Mouse (Mus musculus) hindbrain, embryonic 16.5 days (tissue): ENCODE measurements at regions not wholly inside any gene's neighbourhood (a gene's known extent, or its start where the extent isn't known, plus 50 kb on each side); places are given as distances from the start of the nearest gene placed in this dataset.

Experiments used
- ATAC-seq: fragments of 200-750 bp; cut with Nextera tagmentation; 2 replicates; pipeline ENCODE4 v1.8.0; 2017; ENCODE audit warnings: moderate TSS enrichment, moderate library complexity
- H3K27ac ChIP-seq: fragments of 300-500 bp; sonication (generic); 2 replicates; pipeline ENCODE4 v1.5.1; 2014; ENCODE audit warnings: low read depth, mild to moderate bottlenecking, control low read depth, low read length, moderate library complexity
- H3K27me3 ChIP-seq: fragments of 300-500 bp; sonication (generic); replicated peaks from 2 replicates; pipeline ENCODE4 v1.6.1; 2014; ENCODE audit warnings: low read length; ENCODE audit not compliant: control insufficient read depth, insufficient read depth
- H3K36me3 ChIP-seq: fragments of 300-500 bp; sonication (generic); 2 replicates; pipeline ENCODE4 v1.6.1; 2014; ENCODE audit warnings: mild to moderate bottlenecking, low read length, moderate library complexity, mixed read lengths; ENCODE audit not compliant: control insufficient read depth, insufficient read depth
- H3K4me1 ChIP-seq: fragments of 300-500 bp; sonication (generic); 2 replicates; pipeline ENCODE4 v1.6.1; 2014; ENCODE audit warnings: low read depth, low read length; ENCODE audit not compliant: control insufficient read depth, insufficient read depth
- H3K4me2 ChIP-seq: fragments of 300-500 bp; sonication (generic); 2 replicates; pipeline ENCODE4 v1.6.1; 2014; ENCODE audit warnings: mild to moderate bottlenecking, low read length, control low read depth, moderate library complexity
- H3K4me3 ChIP-seq: fragments of 300-500 bp; sonication (generic); 2 replicates; pipeline ENCODE4 v1.5.1; 2014; ENCODE audit warnings: mild to moderate bottlenecking, low read length, control low read depth, moderate library complexity
- H3K9ac ChIP-seq: fragments of 300-500 bp; sonication (generic); 2 replicates; pipeline ENCODE4 v1.6.1; 2014; ENCODE audit warnings: low read depth, mild to moderate bottlenecking, control low read depth, low read length, moderate library complexity
- H3K9me3 ChIP-seq: fragments of 300-500 bp; sonication (generic); 2 replicates; pipeline ENCODE4 v1.6.1; 2014; ENCODE audit warnings: mild to moderate bottlenecking, low read length, moderate library complexity; ENCODE audit not compliant: control insufficient read depth
- whole genome bisulfite sequencing: fragments of 180-500 bp; shearing (Covaris S2); extraction: QIAGEN DNeasy Blood & Tissue Kit; methylation state at CpG from one replicate; pipeline ENCODE4 v1.1.7; 2014; 5-methylcytosine and 5-hydroxymethylcytosine counted together

GRCm38 (mm10) chr3:19059906-19060870 lies 568.3 kb downstream of the 1700064H15Rik start:
- peaks cover 4% of the 10 kb centered on the region for H3K4me1 ChIP-seq
- 33% methylated on average over 15 of the region's 17 CpGs for WGBS
- H3K9ac ChIP-seq = peak overlapping the region; percentile 17; the same call in 1 of the 2 replicates
- H3K4me3 ChIP-seq = no peak overlapping the region
- peak overlapping the region; percentile 51 for H3K27ac ChIP-seq
- ATAC-seq = peak; percentile 79
- no peaks in the 10 kb centered on the region for H3K9me3 ChIP-seq
- H3K4me2 ChIP-seq = no peak overlapping the region
- no peaks in the 10 kb centered on the region for H3K27me3 ChIP-seq
- no peaks in the 10 kb centered on the region for H3K36me3 ChIP-seq

DNA sequence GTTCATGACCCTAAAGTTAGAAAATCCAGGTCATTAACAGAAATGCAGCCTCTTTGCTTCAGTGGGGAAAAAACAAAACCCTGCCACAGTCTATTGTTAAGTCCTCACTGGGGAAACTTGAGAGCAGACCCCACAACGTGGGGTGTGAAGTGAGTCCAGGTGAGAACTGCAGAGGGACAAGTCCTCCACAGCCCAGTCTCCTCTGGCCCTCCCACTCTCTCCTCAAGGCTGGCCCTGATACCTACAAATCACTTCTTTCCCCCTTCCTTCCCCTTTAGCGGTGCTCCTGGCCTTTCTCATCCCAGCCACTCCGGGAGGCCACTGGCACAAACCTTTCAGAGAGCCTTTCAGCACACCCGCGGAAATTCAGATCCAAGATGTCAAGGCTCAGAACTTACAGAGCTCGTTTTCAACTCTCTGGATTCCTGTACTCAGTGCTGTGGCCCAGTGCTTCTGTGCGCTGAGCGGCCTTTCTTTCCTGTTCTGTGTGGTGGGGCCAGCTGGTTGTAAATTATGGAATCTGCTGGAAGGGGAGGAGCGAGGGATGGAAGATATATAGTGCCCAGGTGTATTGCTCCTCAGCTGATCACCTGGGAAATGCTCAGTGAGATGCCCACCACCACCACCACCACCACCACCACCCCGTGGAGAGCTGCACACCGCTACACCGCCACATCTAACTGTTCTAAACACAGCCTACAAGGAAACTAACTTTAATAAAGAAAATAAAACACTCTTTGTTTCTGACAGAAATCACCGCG lies 566.8 kb downstream of the 1700064H15Rik start:
- Histone ChIP-seq H3K4me1 (peaks cover 4% of the 10 kb centered on the region), H3K36me3 (no peaks in the 10 kb centered on the region), H3K4me3 (no peak overlapping the region), H3K27me3 (no peaks in the 10 kb centered on the region), H3K4me2 (peak overlapping the region; percentile 12; the same call in 1 of the 2 replicates), H3K27ac (no peak overlapping the region), H3K9ac (no peak overlapping the region), H3K9me3 (no peaks in the 10 kb centered on the region)
- ATAC-seq = peak; percentile 78
- 39% methylated on average over 12 of the region's 14 CpGs for WGBS

DNA sequence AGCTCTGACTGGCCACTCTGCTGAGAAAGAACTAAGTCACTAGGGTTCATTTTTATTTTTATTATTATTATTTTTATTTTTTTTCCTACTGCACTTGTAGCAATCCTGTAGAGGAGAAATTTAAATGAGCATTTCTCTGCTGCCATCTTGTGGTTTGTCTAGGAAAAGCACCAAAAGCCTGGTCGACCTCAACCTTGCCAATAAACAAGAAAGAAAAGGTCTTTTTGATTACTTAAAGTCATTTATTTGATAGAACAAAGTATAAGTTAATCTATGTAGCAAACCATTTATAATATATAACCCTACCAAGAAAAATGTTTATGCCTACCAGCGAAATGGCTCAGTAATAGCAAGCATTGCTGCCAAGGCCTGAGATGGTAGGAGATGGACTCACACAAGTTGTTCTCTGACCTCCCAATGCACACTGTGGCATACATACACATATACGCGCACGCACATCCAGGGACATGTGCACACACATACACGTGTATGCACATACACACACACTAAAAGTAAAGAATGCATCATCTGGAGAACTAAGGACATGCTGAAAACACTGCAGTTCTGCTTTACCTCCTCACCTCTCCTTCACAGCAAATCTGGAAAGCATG lies 566.1 kb downstream of the 1700064H15Rik start:
- Histone ChIP-seq H3K4me1 (peaks cover 4% of the 10 kb centered on the region), H3K9me3 (no peaks in the 10 kb centered on the region), H3K27ac (no peak overlapping the region), H3K4me2 (peak overlapping the region; percentile 12; the same call in 1 of the 2 replicates), H3K36me3 (no peaks in the 10 kb centered on the region), H3K27me3 (no peaks in the 10 kb centered on the region), H3K4me3 (no peak overlapping the region), H3K9ac (no peak overlapping the region)
- WGBS = 44% methylated on average over 6 of the region's 6 CpGs
- peak; percentile 44 for ATAC-seq

GRCm38 (mm10) chr3:19067141-19067757 lies 561.2 kb downstream of the 1700064H15Rik start:
- H3K9me3 ChIP-seq = no peaks in the 10 kb centered on the region
- 91% methylated on average over 3 of the region's 3 CpGs for WGBS

More at GRCm38 (mm10) chr3:19067141-19067757, 561.2 kb downstream of the 1700064H15Rik start:
- Histone ChIP-seq H3K4me3 (no peak overlapping the region), H3K36me3 (no peaks in the 10 kb centered on the region), H3K27me3 (no peaks in the 10 kb centered on the region), H3K9ac (no peak overlapping the region), H3K4me2 (no peak overlapping the region), H3K4me1 (no peaks in the 10 kb centered on the region), H3K27ac (no peak overlapping the region)
- no peak for ATAC-seq
